Mouse (Mus musculus) liver, embryonic 12.5 days (tissue): ENCODE results near the gene Eri3. TPM values are rescaled to one million over a fixed set of nuclear protein-coding genes. Genes with fewer than 3 reads are reported as not detected.

Experiments
- ATAC-seq: fragments of 200-750 bp; cut with Nextera tagmentation; 2 replicates; pipeline ENCODE4 v1.8.0; 2017; ENCODE audit warnings: moderate number of reproducible peaks, mild to moderate bottlenecking, moderate library complexity
- H3K27ac ChIP-seq: fragments of 300-500 bp; sonication (generic); 2 replicates; pipeline ENCODE4 v1.5.1; 2016; ENCODE audit warnings: mild to moderate bottlenecking
- H3K27me3 ChIP-seq: fragments of 300-500 bp; sonication (generic); replicated peaks from 2 replicates; pipeline ENCODE4 v1.6.1; 2016; ENCODE audit warnings: mild to moderate bottlenecking, moderate library complexity
- H3K36me3 ChIP-seq: fragments of 300-500 bp; sonication (generic); 2 replicates; pipeline ENCODE4 v1.6.1; 2016; ENCODE audit warnings: mild to moderate bottlenecking, moderate library complexity
- H3K4me1 ChIP-seq: fragments of 300-500 bp; sonication (generic); 2 replicates; pipeline ENCODE4 v1.6.1; 2016
- H3K4me2 ChIP-seq: fragments of 300-500 bp; sonication (generic); 2 replicates; pipeline ENCODE4 v1.6.1; 2016; ENCODE audit warnings: mild to moderate bottlenecking, moderate library complexity
- H3K4me3 ChIP-seq: fragments of 300-500 bp; sonication (generic); 2 replicates; pipeline ENCODE4 v1.5.1; 2016; ENCODE audit warnings: mild to moderate bottlenecking, moderate library complexity
- H3K9ac ChIP-seq: fragments of 300-500 bp; sonication (generic); 2 replicates; pipeline ENCODE4 v1.6.1; 2016; ENCODE audit warnings: mild to moderate bottlenecking, moderate library complexity
- H3K9me3 ChIP-seq: fragments of 300-500 bp; sonication (generic); replicated peaks from 2 replicates; pipeline ENCODE4 v1.6.1; 2016; ENCODE audit warnings: mild to moderate bottlenecking, moderate library complexity
- WGBS: fragments of 180-500 bp; shearing (Covaris S2); methylation state at CpG from one replicate; pipeline ENCODE4 v1.1.7; 2016; ENCODE audit not compliant: insufficient replicate concordance; 5-methylcytosine and 5-hydroxymethylcytosine counted together
- polyA plus RNA-seq: library from polyadenylated mRNA; unstranded; fragments of >200 nt; fragmentation: Nextera tagmentation; extraction: Ambion mirVana; gene quantifications from 2 replicates; pipeline ENCODE4 v1.2.1, GENCODE M21; 2016

The Eri3 gene
- polyA plus RNA-seq, 1 experiment from 2014 or later = 53.7 TPM

GRCm38 (mm10) chr4:117585995-117586394 is 35.8 kb downstream of the Eri3 start:
- Histone ChIP-seq H3K4me3 (no peak overlapping the region), H3K36me3 (peaks cover 85% of the 10 kb centered on the region), H3K27me3 (no peaks in the 10 kb centered on the region), H3K9ac (no peak overlapping the region), H3K4me2 (no peak overlapping the region), H3K27ac (no peak overlapping the region), H3K4me1 (no peaks in the 10 kb centered on the region), H3K9me3 (no peaks in the 10 kb centered on the region)
- no peak for ATAC-seq
- 50% methylated on average over 2 of the region's 2 CpGs for WGBS

GRCm38 (mm10) chr4:117587447-117587846 is 37.3 kb downstream of the Eri3 start:
- Histone ChIP-seq H3K9ac (no peak overlapping the region), H3K27ac (no peak overlapping the region), H3K27me3 (no peaks in the 10 kb centered on the region), H3K4me3 (no peak overlapping the region), H3K4me2 (no peak overlapping the region), H3K36me3 (peaks cover 88% of the 10 kb centered on the region), H3K9me3 (no peaks in the 10 kb centered on the region), H3K4me1 (no peaks in the 10 kb centered on the region)
- 72% methylated on average over 4 of the region's 4 CpGs for WGBS
- no peak for ATAC-seq

GRCm38 (mm10) chr4:117589081-117589660 is 39.0 kb downstream of the Eri3 start:
- Histone ChIP-seq H3K4me3 (no peak overlapping the region), H3K27ac (no peak overlapping the region), H3K27me3 (no peaks in the 10 kb centered on the region), H3K9ac (no peak overlapping the region), H3K4me1 (no peaks in the 10 kb centered on the region), H3K4me2 (no peak overlapping the region), H3K9me3 (no peaks in the 10 kb centered on the region), H3K36me3 (peaks cover 88% of the 10 kb centered on the region)
- no peak for ATAC-seq
- 66% methylated on average over 8 of the region's 8 CpGs for WGBS

DNA sequence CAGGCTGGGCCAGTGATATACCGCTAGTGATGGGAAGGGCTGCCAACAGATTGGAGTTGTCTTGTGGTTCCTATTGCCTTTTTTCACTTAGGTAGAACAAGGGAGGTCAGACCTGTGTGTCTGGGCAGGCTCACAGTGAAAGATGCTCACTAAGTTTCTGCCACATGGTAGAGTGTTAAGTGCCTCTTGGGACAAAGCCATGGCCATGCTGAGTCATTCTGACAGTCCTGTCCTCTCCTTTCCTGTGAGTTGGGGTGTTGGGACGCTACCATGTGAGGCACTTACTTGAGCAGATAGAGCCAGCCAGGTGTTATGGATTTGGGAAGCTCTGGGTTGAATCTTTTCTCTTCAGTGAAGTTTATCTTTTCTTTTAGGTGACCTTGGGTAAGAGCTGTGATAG is 40.6 kb downstream of the Eri3 start:
- ATAC-seq = no peak
- H3K4me2 ChIP-seq = no peak overlapping the region
- no peak overlapping the region for H3K9ac ChIP-seq
- 80% methylated on average over 2 of the region's 2 CpGs for WGBS
- H3K4me1 ChIP-seq = no peaks in the 10 kb centered on the region
- H3K9me3 ChIP-seq = no peaks in the 10 kb centered on the region
- H3K4me3 ChIP-seq = no peak overlapping the region
- no peaks in the 10 kb centered on the region for H3K27me3 ChIP-seq
- H3K27ac ChIP-seq = no peak overlapping the region
- peaks cover 92% of the 10 kb centered on the region for H3K36me3 ChIP-seq

DNA sequence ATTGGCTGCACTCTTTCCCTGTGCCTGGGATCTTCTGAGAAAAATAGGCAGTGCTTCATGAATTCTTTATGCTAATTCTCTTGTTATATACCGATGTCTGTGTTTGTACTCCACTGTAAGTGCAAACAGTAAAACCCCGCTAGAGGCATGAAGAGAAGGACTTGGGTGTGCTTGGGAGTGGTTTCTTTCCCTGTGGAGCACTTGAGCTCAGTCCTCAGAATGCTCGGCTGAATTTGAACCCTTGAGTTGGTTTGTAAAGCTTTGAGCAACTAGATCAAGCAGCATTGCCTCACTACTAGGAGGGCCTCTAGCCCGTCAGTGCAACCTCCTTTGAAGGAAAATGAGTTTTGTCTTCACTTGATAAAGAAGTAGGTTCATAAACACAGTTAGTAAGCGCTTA is 42.0 kb downstream of the Eri3 start:
- Histone ChIP-seq H3K9me3 (no peaks in the 10 kb centered on the region), H3K4me2 (no peak overlapping the region), H3K4me3 (no peak overlapping the region), H3K9ac (no peak overlapping the region), H3K36me3 (peaks cover 91% of the 10 kb centered on the region), H3K4me1 (no peaks in the 10 kb centered on the region), H3K27me3 (no peaks in the 10 kb centered on the region), H3K27ac (no peak overlapping the region)
- no peak for ATAC-seq
- 81% methylated on average over 5 of the region's 5 CpGs for WGBS

GRCm38 (mm10) chr4:117595293-117595692 is 45.1 kb downstream of the Eri3 start:
- ATAC-seq = no peak
- H3K36me3 ChIP-seq = peaks cover 89% of the 10 kb centered on the region
- H3K4me3 ChIP-seq = no peak overlapping the region
- H3K9me3 ChIP-seq = no peaks in the 10 kb centered on the region
- no peak overlapping the region for H3K4me2 ChIP-seq
- H3K9ac ChIP-seq = no peak overlapping the region
- no peaks in the 10 kb centered on the region for H3K27me3 ChIP-seq
- H3K4me1 ChIP-seq = peaks cover 12% of the 10 kb centered on the region; the same call in 1 of the 2 replicates
- 86% methylated on average over 10 of the region's 10 CpGs for WGBS
- no peak overlapping the region for H3K27ac ChIP-seq

DNA sequence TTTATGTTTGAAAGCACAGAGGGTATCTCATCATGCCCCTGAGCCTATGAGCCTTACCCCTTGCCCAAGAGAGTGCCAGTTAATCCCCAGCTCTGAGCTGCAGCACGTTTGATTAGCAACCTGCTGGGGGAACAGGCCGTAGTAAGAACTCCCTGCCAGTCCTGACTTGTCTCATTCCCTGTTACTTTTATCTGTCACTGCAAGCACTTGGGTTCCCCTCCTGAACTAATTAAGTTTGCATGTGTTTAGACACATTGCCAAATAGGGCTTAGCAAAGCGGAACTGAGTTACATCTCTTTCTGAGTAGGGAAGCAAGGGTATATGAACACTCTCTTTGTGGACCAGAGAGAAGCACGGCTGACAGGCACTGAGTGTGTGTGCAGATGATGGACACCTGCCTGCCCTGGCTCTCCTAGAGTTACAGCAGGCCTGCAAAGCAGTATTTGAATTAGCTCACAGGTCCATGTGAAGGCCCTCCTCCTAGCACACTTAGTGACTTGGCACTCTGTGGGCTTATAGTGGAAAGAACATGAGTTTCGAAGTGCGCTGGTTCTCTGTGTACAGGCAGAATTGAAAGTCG is 49.9 kb downstream of the Eri3 start:
- Histone ChIP-seq H3K9me3 (no peaks in the 10 kb centered on the region), H3K4me1 (peaks cover 17% of the 10 kb centered on the region)
- 64% methylated on average over 7 of the region's 7 CpGs for WGBS

GRCm38 (mm10) chr4:117601338-117601776 is 51.2 kb downstream of the Eri3 start:
- Histone ChIP-seq H3K9ac (no peak overlapping the region), H3K9me3 (no peaks in the 10 kb centered on the region), H3K27me3 (no peaks in the 10 kb centered on the region), H3K4me3 (no peak overlapping the region), H3K27ac (no peak overlapping the region), H3K4me1 (peaks cover 30% of the 10 kb centered on the region), H3K4me2 (no peak overlapping the region), H3K36me3 (peaks cover 41% of the 10 kb centered on the region)
- 73% methylated on average over 5 of the region's 5 CpGs for WGBS
- no peak for ATAC-seq

More for the DNA sequence above, 49.9 kb downstream of the Eri3 start:
- no peak for ATAC-seq
- H3K27me3 ChIP-seq = no peaks in the 10 kb centered on the region
- no peak overlapping the region for H3K4me3 ChIP-seq
- no peak overlapping the region for H3K9ac ChIP-seq
- H3K27ac ChIP-seq = no peak overlapping the region
- peaks cover 53% of the 10 kb centered on the region for H3K36me3 ChIP-seq
- no peak overlapping the region for H3K4me2 ChIP-seq

GRCm38 (mm10) chr4:117605099-117605953 is 55.2 kb downstream of the Eri3 start:
- ATAC-seq = no peak
- Histone ChIP-seq H3K27ac (no peak overlapping the region), H3K36me3 (peaks cover 30% of the 10 kb centered on the region), H3K9ac (no peak overlapping the region), H3K4me3 (no peak overlapping the region), H3K4me1 (peaks cover 40% of the 10 kb centered on the region), H3K27me3 (no peaks in the 10 kb centered on the region), H3K9me3 (no peaks in the 10 kb centered on the region), H3K4me2 (no peak overlapping the region)
- 67% methylated on average over 16 of the region's 16 CpGs for WGBS

DNA sequence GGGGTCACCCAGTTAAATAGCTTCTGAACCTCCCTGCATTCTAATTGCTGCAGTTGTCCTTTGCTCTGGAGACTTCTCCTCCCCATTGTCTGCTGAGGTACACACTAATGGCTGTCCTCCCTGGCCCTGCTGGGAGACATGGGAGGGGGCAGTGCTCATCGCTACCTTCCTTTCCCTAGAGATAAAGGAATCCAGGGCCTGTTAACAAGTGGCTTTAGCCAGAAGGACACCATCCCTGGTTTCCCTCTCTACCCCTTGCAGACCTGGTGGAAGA is 55.7 kb downstream of the Eri3 start:
- WGBS = 76% methylated on average over 1 of the region's 1 CpGs
- no peak overlapping the region for H3K4me2 ChIP-seq
- ATAC-seq = no peak
- no peak overlapping the region for H3K9ac ChIP-seq
- no peak overlapping the region for H3K27ac ChIP-seq
- H3K36me3 ChIP-seq = peaks cover 33% of the 10 kb centered on the region
- peaks cover 45% of the 10 kb centered on the region for H3K4me1 ChIP-seq
- H3K4me3 ChIP-seq = no peak overlapping the region
- no peaks in the 10 kb centered on the region for H3K9me3 ChIP-seq
- no peaks in the 10 kb centered on the region for H3K27me3 ChIP-seq

DNA sequence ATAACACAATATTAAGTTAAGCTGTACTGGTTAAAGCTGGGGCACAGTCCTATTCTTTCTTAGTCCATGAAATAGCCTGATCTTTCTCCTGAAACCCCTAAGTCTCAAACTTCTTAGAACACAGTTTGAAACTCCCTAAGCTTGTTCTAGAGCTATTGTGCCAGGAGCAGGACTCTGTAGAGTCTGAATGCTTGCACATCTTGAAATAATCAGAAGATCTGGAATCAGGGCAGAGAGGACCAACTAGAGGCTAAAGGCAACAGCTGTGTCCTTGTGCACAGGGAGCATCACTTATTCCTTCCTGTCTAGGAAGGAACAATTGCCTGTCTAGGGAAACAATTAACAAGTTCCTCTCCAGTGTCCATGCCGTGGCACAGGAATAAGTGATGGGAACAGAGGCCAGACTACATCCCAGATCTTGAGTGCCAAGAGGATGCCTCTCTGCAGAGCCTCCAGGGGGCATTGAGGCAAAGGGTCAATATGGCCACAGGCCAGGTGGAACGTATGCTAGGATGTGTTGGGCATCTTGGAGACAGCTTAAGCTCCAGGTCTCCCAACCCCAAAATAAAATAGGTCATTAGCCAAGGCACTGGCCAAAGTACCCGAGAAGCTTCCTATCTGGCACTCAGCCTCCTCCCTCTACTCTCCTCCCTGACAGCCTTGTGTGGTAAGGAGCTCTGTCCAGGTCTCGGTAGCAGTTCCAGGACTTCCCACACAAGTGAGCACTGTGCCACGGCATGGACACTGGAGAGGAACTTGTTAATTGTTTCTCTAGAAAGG is 56.9 kb downstream of the Eri3 start:
- Histone ChIP-seq H3K36me3 (peaks cover 33% of the 10 kb centered on the region), H3K4me2 (no peak overlapping the region), H3K4me1 (peaks cover 57% of the 10 kb centered on the region), H3K27ac (no peak overlapping the region), H3K9me3 (no peaks in the 10 kb centered on the region), H3K9ac (no peak overlapping the region), H3K4me3 (no peak overlapping the region), H3K27me3 (no peaks in the 10 kb centered on the region)
- 77% methylated on average over 5 of the region's 5 CpGs for WGBS
- no peak for ATAC-seq

GRCm38 (mm10) chr4:117608265-117608664 is 58.1 kb downstream of the Eri3 start:
- Histone ChIP-seq H3K36me3 (peaks cover 43% of the 10 kb centered on the region), H3K9me3 (no peaks in the 10 kb centered on the region), H3K9ac (no peak overlapping the region), H3K4me3 (no peak overlapping the region), H3K4me2 (no peak overlapping the region), H3K27me3 (no peaks in the 10 kb centered on the region), H3K27ac (no peak overlapping the region), H3K4me1 (peaks cover 69% of the 10 kb centered on the region)
- ATAC-seq = no peak
- 85% methylated on average over 9 of the region's 9 CpGs for WGBS
